Mouse (Mus musculus): ENCODE measurements around the gene Gpr176. TPM values are rescaled to one million over a fixed set of nuclear protein-coding genes. Genes with fewer than 3 reads are reported as not detected.
A peak's percentile ranks its signal among the peaks of the same experiment; 100 is the strongest.

The Gpr176 gene
- total RNA-seq, 1 experiment from 2014 or later: not detected

DNA sequence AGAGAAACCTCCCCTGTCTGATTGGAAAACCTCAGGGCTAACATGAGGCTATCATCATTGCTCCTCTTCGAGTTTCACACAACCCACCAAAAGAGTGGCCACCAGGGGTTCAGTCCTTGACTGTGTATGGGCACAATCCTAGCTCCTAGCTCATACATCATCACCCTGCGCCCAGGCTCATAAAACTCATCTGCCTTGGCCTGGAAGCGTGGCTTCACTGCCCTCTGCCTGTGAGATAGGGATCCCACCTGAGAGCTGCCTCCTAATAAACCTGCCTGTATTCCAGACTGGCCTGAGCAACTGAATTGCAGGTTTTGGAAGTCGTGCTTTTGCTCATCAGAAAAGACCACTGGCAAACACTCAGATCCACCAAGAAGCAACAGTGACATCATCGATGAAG lies 10.2 kb upstream of the Gpr176 start:
- no peak for ATAC-seq (replicated peaks in 1 of 2; ENCODE audit: insufficient read depth in 1 of 2, low FRiP score in 2 of 2, low TSS enrichment in 1 of 2, low read depth in 1 of 2, poor library complexity in 2 of 2, severe bottlenecking in 2 of 2)

DNA sequence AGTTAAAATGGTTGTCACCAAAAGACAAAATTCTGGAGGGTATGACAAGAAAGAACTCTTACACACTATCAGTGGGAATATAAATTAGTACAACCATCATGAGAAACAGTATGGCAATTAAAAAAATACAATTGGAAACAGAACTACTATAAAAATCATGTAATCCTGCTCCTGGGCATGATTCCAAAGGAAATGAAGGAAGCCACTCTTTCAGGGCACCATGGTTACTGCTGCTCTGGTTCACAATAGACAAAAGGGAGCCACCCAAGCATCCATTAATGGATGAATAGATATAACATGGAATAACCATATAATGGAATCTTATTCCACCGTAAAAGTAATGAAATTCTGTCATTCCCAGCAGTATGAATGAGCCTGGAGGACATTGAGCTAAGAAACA lies 6.5 kb upstream of the Gpr176 start:
- ATAC-seq (replicated peaks in 1 of 2; ENCODE audit: insufficient read depth in 1 of 2, low FRiP score in 2 of 2, low TSS enrichment in 1 of 2, low read depth in 1 of 2, poor library complexity in 2 of 2, severe bottlenecking in 2 of 2): no peak

DNA sequence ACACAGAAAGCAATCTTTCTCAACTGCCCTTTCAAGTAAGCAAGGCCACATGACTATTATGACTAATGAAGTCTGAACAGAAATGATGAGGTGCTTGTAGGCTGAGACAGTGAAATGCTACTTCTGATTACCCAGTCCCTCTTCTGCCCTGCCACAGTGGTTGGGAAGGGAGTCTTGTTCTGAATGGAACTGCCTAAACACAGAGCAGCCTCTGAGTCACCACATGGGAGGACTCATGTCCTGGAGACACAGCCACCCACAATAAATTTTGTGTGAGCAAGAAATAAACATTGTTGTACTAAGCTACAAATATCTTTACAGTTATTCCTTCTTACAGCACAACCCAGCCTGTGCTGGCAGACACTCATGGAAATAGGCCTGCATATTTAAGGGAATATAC lies 2.7 kb upstream of the Gpr176 start:
- no peak for ATAC-seq (replicated peaks in 1 of 2; ENCODE audit: insufficient read depth in 1 of 2, low FRiP score in 2 of 2, low TSS enrichment in 1 of 2, low read depth in 1 of 2, poor library complexity in 2 of 2, severe bottlenecking in 2 of 2)

DNA sequence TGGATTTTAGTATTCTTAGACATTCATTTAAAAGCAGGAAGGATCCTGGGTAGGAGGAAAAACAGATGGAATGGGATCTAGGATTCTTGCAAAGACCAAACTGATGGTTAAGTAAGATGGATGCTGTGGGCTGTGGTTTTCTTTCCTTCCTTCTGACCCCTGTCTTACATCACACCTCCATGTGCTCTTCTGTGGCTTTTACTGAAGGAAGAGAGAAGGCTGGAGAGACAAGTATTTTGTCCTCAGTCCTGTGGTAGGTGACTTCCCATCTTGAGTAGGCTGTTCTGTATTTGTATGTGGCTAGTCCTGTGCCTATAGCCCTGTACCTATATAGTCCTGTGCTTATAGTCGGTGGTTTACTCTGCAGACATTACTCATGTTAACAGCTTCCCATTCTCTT lies 2.3 kb upstream of the Gpr176 start:
- no peak for ATAC-seq (replicated peaks in 1 of 2; ENCODE audit: insufficient read depth in 1 of 2, low FRiP score in 2 of 2, low TSS enrichment in 1 of 2, low read depth in 1 of 2, poor library complexity in 2 of 2, severe bottlenecking in 2 of 2)

DNA sequence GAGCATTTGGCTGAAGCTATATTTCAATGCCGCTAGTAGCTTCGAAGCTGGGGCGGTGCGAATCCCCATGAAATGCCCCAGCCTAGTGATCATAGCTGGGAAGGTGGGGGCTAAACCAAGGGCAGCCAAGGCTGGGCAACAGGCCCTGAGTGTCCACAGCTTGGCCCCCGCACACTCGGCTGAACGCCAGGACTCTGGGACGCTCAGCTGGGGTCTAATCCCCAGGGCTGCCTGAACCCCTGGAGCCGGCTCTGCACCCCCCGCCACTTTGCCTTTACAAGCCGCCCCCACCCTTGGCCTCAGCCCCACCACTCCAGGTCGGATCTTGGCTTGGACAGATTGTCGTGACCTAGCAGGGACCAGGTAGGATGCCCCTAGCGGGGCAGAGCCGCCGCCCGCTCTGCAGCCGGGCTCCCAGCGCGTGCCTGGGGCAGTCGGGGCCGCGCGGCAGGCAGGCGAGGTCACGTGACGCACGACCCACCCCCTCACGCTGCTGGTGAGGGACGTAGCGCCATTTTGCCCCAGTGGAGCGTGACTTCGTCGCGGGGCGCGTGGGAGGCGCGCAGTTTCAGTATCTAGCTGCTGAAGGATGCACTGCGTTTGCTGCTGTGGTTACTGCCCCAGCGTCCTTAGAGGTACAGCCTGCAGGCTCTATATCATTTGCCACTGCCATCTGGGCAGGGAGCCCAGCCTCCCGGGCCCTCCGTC lies 507 bp upstream of the Gpr176 start:
- peak; percentile 19 to 66; a peak in 3 of 4 replicates for ATAC-seq (replicated peaks in 1 of 2; ENCODE audit: insufficient read depth in 1 of 2, low FRiP score in 2 of 2, low TSS enrichment in 1 of 2, low read depth in 1 of 2, poor library complexity in 2 of 2, severe bottlenecking in 2 of 2)

DNA sequence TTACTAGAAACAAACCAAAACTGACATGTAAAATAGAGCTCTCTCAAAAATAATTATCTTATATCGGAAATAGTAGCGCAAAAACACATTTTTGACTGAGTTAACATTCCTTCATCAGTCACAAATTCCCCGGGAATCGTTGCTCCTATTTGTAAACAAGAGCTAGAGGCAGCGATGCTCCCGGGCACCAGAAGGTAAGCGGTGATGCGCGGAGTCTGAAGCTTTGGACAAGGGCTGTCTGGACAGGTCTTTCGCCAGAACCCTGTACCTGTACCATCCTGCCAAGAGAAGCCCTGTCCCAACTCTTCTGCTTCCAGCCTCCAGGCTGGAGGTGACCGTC lies 688 bp downstream of the Gpr176 start:
- no peak for ATAC-seq (replicated peaks in 1 of 2; ENCODE audit: insufficient read depth in 1 of 2, low FRiP score in 2 of 2, low TSS enrichment in 1 of 2, low read depth in 1 of 2, poor library complexity in 2 of 2, severe bottlenecking in 2 of 2)

DNA sequence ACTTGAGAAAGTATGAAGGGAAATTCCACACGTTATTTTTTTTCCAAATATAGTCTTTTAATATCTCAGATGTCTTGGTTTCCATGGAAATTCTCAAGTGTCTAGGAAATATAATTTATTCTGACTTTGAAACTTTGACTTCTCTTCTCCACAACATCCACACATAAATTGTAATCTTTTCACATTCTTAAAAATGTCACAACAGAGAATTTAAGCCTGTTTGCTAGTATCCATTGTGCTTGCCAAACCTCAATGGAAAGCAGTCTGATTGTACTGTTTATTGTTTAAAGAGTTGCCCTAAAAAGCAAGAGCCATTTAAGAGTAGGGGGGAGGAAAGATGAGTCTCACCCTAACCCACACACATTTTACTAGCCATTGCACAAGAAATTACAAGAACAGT lies 1.4 kb downstream of the Gpr176 start:
- no peak for ATAC-seq (replicated peaks in 1 of 2; ENCODE audit: insufficient read depth in 1 of 2, low FRiP score in 2 of 2, low TSS enrichment in 1 of 2, low read depth in 1 of 2, poor library complexity in 2 of 2, severe bottlenecking in 2 of 2)

DNA sequence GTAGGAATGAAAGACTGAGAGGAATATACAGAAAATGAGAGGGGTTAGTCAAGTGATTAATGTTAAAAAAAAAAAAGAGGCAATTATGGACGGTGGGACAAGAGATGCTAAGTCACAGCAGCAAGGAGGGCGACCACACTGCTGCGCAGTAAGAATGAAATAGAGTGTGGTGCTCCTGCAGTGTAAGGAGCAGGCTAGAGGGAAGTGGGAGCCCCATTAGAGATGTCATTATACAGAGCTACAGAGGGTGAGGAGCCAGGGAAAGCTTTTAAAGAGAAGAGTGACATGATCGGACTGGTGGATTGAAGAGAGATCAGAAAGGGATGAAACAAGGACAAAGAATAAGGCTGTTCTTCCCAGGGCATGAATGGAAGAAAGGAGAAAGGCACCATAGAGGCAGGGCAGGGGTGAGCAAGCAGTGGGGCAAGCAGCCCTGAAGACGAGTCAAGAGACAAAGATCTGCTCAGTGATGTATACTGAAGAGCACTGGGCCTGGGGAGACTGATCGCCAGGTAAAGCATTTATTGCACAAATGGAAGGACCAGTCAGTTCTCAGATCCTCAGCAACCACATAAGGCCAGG lies 18.0 kb downstream of the Gpr176 start:
- no peak for ATAC-seq (replicated peaks in 1 of 2; ENCODE audit: insufficient read depth in 1 of 2, low FRiP score in 2 of 2, low TSS enrichment in 1 of 2, low read depth in 1 of 2, poor library complexity in 2 of 2, severe bottlenecking in 2 of 2)

DNA sequence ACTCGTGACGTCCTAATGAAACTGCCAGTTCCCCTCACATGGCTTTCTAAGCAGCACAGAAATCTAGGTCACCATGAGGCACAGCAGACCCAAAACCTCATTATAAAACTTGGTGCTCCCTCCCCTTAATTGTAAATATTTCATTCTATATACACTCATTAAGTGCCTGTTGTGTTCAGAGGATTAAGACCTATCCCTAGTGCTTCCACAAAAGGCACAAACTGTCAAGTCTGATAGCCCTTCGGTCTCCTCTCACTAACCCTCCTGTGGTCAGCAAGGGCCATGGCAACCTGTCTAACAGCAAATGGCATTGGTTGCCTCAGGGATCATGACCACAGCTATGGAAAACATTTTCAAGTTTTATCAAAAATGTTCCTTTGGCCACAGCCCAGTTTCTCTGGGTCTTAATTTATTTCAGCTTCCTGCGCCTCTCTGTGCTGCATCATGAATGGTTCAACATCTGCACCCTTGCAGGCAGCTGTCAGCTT lies 19.3 kb downstream of the Gpr176 start:
- peak; percentile 39 to 46; a peak in 3 of 4 replicates for ATAC-seq (replicated peaks in 1 of 2; ENCODE audit: insufficient read depth in 1 of 2, low FRiP score in 2 of 2, low TSS enrichment in 1 of 2, low read depth in 1 of 2, poor library complexity in 2 of 2, severe bottlenecking in 2 of 2)

DNA sequence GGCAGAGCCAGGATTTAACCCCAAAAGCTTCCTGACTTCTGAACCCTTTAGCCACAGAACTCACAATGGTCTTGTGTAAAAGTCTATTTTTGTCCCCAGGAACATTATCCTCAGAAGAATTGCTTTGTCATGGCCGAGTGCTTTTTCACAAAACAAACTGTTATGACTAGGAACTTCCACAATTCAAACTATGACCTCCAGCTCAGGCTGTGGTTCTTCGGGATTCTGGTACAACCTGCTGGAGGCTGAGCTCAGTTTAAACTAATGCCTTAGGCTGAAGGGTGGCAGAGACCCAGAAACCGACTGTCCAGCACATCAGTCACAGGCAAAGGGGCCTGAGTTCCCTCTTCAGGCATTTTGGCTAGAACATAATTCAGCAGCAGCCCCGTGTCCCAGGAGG lies 19.7 kb downstream of the Gpr176 start:
- peak; percentile 46 to 68 for ATAC-seq (replicated peaks in 1 of 2; ENCODE audit: insufficient read depth in 1 of 2, low FRiP score in 2 of 2, low TSS enrichment in 1 of 2, low read depth in 1 of 2, poor library complexity in 2 of 2, severe bottlenecking in 2 of 2)

DNA sequence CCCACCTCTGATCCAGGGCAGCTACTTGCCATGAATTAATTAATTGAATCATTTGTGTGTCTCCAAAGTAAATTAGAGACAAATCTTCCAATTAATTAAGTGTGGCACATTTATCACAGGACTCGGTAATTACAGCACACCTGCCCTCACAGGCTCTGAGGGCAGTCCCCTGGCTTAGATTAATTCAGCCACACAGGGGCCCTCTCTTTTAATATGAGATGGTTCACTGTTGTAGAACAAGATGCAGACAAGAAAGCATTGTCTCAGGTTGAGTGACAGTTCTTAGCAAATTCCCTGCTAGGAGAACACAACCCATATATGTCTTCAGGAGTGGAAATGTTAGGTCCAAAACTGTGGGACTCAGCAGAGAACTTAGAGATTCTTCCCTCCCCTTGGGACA lies 27.7 kb downstream of the Gpr176 start:
- ATAC-seq (replicated peaks in 1 of 2; ENCODE audit: insufficient read depth in 1 of 2, low FRiP score in 2 of 2, low TSS enrichment in 1 of 2, low read depth in 1 of 2, poor library complexity in 2 of 2, severe bottlenecking in 2 of 2): no peak

DNA sequence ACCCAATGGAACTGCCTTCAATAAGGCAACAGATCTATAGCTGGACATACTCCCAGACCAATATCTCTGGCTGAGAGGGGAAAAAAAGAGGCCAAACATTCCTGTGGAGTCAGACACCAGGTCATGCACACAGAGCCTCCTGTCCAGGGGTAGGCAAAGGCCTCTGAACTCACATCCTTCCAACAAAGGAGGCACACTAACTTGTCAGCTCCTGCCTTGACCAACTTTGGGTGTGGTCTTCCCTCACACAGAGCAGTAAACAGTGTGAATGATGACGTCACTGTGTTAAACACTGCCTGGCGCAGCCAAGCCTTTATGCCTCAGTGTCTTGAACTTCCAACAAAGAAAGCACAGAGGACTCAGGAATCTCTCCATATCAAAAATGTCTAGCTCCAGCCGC lies 29.3 kb downstream of the Gpr176 start:
- no peak for ATAC-seq (replicated peaks in 1 of 2; ENCODE audit: insufficient read depth in 1 of 2, low FRiP score in 2 of 2, low TSS enrichment in 1 of 2, low read depth in 1 of 2, poor library complexity in 2 of 2, severe bottlenecking in 2 of 2)

DNA sequence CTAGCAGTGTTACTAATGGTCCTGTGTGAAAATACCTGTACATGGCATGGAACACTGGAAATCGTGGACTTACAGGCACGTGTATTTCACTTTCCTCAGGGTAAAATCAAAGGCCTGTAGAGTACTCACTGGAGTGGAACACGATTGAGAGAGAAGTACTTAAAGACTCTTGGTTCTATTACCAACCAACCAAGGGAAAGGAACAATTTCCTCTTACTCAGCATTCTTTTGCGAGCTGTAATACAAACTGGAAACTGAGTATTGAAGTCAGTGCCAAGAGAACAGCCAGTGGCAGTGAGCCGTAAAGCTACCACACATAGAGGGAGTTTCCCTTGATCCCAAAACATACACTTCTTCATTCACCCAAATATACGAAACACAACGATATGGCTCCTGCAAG lies 31.9 kb downstream of the Gpr176 start:
- no peak for ATAC-seq (replicated peaks in 1 of 2; ENCODE audit: insufficient read depth in 1 of 2, low FRiP score in 2 of 2, low TSS enrichment in 1 of 2, low read depth in 1 of 2, poor library complexity in 2 of 2, severe bottlenecking in 2 of 2)

DNA sequence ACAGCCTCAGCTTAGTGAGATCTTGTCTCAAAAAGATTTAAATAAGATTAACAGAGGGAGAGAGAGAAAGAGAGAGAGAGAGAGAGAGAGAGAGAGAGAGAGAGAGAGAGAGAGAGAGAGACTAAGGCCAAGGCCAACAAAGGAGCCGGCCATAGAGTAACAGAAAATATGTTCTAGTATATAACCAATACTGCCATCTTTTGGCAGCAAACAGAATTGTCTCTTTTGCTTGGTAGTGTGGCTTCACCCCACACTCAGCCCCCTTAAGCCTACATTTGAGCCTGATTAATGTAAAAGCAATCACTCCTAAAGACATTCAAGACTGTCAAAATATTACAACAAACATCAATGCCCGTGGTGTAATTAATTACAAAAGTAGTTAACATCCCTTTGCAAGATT lies 37.1 kb downstream of the Gpr176 start:
- ATAC-seq (replicated peaks in 1 of 2; ENCODE audit: insufficient read depth in 1 of 2, low FRiP score in 2 of 2, low TSS enrichment in 1 of 2, low read depth in 1 of 2, poor library complexity in 2 of 2, severe bottlenecking in 2 of 2): peak; percentile 68 to 69; a peak in 3 of 4 replicates

DNA sequence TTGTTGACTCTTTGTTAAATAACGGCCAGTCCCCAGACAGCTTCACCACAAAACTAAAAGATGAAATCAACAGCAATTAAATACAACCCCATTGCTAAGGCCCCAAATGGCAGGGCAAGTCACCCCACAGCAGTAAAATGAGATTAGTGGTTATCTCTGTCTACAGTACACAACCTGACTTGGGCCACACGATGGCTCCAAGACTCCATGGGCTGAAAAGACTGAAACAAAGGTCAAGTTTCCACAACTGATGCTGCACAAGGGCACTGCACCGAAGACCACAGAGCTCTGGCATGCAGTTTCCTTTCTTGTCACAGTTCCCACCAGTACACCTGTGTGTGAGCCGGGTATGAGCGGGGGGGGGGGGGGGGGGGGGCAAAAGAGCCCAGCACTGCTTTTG lies 50.6 kb downstream of the Gpr176 start:
- ATAC-seq (replicated peaks in 1 of 2; ENCODE audit: insufficient read depth in 1 of 2, low FRiP score in 2 of 2, low TSS enrichment in 1 of 2, low read depth in 1 of 2, poor library complexity in 2 of 2, severe bottlenecking in 2 of 2): no peak

DNA sequence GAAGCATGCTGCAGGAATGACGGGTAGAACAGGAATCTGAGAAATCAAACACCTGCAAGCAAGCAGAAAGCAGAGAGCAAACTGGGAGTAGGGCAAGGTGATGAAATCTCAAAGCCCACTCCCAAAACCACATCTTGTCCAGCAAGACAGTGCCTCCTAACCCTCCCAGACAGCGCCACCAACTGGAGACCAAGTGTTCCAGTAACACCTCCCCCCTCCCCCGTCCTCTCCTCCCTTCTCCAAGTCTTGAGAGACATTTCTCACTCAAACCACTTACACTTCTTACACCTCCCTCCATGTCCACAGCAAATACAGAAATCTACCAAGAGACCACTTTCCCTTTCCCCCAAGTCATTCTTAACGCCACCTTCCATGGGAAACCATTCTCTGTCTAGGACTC lies 51.4 kb downstream of the Gpr176 start:
- ATAC-seq (replicated peaks in 1 of 2; ENCODE audit: insufficient read depth in 1 of 2, low FRiP score in 2 of 2, low TSS enrichment in 1 of 2, low read depth in 1 of 2, poor library complexity in 2 of 2, severe bottlenecking in 2 of 2): no peak

DNA sequence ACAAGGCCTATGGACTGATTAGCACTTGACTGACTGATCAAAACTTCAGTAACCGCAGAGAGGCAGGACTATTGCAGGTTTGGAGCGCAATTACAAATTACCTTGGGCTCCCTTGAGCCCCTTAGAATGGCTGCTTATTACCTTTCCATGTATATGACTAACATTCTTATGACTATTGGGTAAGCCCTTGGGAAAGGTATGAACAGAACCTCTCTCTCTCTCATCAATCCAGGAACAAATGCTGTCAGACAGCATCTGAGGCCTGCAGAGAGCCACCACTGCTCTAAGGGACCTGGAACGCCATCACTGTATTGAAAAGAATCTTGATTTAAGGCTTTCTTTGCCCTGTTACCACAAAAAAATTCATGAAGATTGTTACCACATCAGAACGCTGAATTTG lies 52.1 kb downstream of the Gpr176 start:
- ATAC-seq (replicated peaks in 1 of 2; ENCODE audit: insufficient read depth in 1 of 2, low FRiP score in 2 of 2, low TSS enrichment in 1 of 2, low read depth in 1 of 2, poor library complexity in 2 of 2, severe bottlenecking in 2 of 2): no peak

DNA sequence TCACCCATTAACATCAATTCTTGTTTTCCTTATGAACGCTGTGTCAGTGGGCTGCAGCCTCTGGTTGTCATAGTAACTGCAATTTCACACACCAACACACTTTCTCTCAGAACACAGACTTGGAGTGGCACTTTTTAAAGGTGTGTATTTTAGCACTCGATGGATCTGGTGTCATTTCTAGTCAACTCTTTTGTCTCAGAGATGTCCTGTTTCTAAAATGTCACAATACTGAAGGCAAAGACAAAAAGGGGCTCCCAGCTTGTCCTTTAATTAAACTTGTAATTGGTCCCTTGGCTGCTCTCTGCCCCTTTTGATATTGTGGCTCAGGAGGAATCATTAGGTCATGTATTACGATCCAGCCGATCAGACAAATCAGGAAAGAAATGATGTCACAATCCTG lies 52.7 kb downstream of the Gpr176 start:
- ATAC-seq (replicated peaks in 1 of 2; ENCODE audit: insufficient read depth in 1 of 2, low FRiP score in 2 of 2, low TSS enrichment in 1 of 2, low read depth in 1 of 2, poor library complexity in 2 of 2, severe bottlenecking in 2 of 2): no peak

DNA sequence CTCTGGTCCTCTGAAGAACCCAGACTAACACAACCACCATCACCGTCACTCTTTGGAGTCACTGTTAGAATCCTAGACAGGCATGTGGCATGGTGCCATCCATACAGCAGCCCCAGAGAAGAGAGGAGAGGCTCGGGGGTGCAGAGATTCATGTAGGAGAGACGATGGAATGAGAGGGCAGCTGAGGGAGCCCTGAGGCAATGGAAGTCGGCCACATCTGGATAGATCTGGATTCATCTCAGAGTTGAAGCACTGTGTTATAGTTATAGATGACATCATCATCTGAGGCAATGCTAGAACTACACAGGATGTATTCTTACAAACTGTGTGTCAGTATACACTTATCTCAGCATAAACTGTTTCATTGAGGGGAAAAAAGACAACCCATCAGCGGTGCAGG lies 54.0 kb downstream of the Gpr176 start:
- ATAC-seq (replicated peaks in 1 of 2; ENCODE audit: insufficient read depth in 1 of 2, low FRiP score in 2 of 2, low TSS enrichment in 1 of 2, low read depth in 1 of 2, poor library complexity in 2 of 2, severe bottlenecking in 2 of 2): no peak
